Mouse (Mus musculus): ENCODE measurements around the gene Gm11116. TPM values are rescaled to one million over a fixed set of nuclear protein-coding genes. Genes with fewer than 3 reads are reported as not detected.
"Not testable (repeated sequence)": the region's sequence is repeated elsewhere in the genome, so short reads cannot be mapped to it uniquely, and the experiment has no call there.

Gene Gm11116
- not detected for total RNA-seq (2021)
- long read RNA-seq, experiment 1 = 0 reads
- long read RNA-seq, experiment 2 = 0 reads

- TF ChIP-seq CTCF (conservative IDR thresholded peaks at IDR 0.05) = no peak
- no peak for DNase-seq (ENCODE audit: low spot score in 2 of 2)
- Histone ChIP-seq H3K4me3 (no peak within 1 kb of the TSS), H3K27ac (no peak within 1 kb of the TSS)
These were observed at the start of gene Gm11116 for GRCm38 (mm10) chr5:88111430-88111829. Gene Gm11116, minus strand, starts transcription at chr5:88111530.

DNA sequence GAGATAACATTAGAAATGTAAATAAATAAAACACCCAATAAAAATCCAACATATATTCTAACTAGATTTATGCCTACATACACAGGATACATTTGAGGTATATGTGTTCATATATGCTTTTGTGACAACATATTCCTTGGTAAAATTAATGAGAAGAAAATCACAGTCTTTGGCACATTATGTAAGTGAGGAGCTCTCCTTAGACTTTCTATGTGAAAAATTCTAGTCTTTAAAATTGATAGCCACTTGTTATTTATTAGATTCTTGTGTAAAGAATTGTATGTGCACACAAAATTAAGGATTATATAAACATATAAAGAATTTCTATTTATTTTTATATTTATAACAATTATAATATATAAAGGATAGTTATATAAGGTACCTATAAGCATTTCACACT lies 42.7 kb upstream of the Gm11116 start, which contains the start of gene Gm11115:
TSS of gene Gm11115 (minus strand) at position 101 of the 400 bp plus-strand sequence.
- Histone ChIP-seq H3K27ac (no peak within 1 kb of the TSS), H3K4me3 (no peak within 1 kb of the TSS)
- no peak for DNase-seq (ENCODE audit: low spot score in 2 of 2)
- TF ChIP-seq CTCF (conservative IDR thresholded peaks at IDR 0.05) = no peak

- not testable (repeated sequence) for DNase-seq (ENCODE audit: low spot score in 2 of 2); H3K4me3 ChIP-seq; H3K27ac ChIP-seq
These were observed 25.1 kb downstream of the Gm11116 start, which contains the start of gene Smr2 for GRCm38 (mm10) chr5:88086256-88086655. Gene Smr2, plus strand, starts transcription at chr5:88086556.

Other genes starting within 250 kb of the Gm11116 start
- not detected for gene Odam, start 226.5 kb downstream of the Gm11116 start, total RNA-seq (2021)
- not detected for gene Csn3, start 186.0 kb downstream of the Gm11116 start, total RNA-seq (2021)
- not detected for gene 2310003L06Rik, start 142.1 kb downstream of the Gm11116 start, total RNA-seq (2021)
- not detected for gene Gm28434, start 142.0 kb downstream of the Gm11116 start, total RNA-seq (2021)
- gene Cabs1, start 132.1 kb downstream of the Gm11116 start, total RNA-seq (2021) = not detected
- gene Smr3a, start 109.0 kb downstream of the Gm11116 start, total RNA-seq (2021) = not detected
- gene Smr2, start 25.0 kb downstream of the Gm11116 start, total RNA-seq (2021) = not detected
- not detected for gene Gm11115, start 42.6 kb upstream of the Gm11116 start, total RNA-seq (2021)
- gene Gm7714, start 157.4 kb upstream of the Gm11116 start, total RNA-seq (2021) = not detected
- gene Prol1, start 205.8 kb upstream of the Gm11116 start, total RNA-seq (2021) = not detected